Mouse (Mus musculus) G1E (cell line): Measurements from ENCODE around the gene Fam84a. TPM values are rescaled to one million over a fixed set of nuclear protein-coding genes. Genes with fewer than 3 reads are reported as not detected.

Experiments
- ATAC-seq: 2 replicates; pipeline ENCODE4 v1.8.0; 2016; ENCODE audit warnings: mild to moderate bottlenecking; ENCODE audit not compliant: insufficient number of reproducible peaks, poor library complexity, low FRiP score, severe bottlenecking; ENCODE audit errors: extremely low read depth
- DNase-seq: peaks from one replicate; pipeline ENCODE4 v3.0.0; 2012; ENCODE audit warnings: low spot score
- H3K27me3 ChIP-seq: 2 replicates; pipeline ENCODE4 v1.6.1; 2012; ENCODE audit warnings: mild to moderate bottlenecking, low read length, inconsistent platforms; ENCODE audit not compliant: insufficient read depth
- H3K36me3 ChIP-seq: replicated peaks from 2 replicates; pipeline ENCODE3; 2012; ENCODE audit warnings: mild to moderate bottlenecking, inconsistent platforms
- H3K4me1 ChIP-seq: 2 replicates; pipeline ENCODE4 v1.6.1; 2012; ENCODE audit warnings: low read depth, low read length, inconsistent platforms, mixed read lengths; ENCODE audit not compliant: insufficient read depth
- H3K4me3 ChIP-seq: 2 replicates; pipeline ENCODE4 v1.5.1; 2012; ENCODE audit warnings: low read depth, mild to moderate bottlenecking, inconsistent platforms, low read length, moderate library complexity, mixed read lengths
- H3K9me3 ChIP-seq: replicated peaks from 2 replicates; pipeline ENCODE4 v1.6.1; 2012; ENCODE audit warnings: inconsistent platforms
- CTCF ChIP-seq: IDR thresholded peaks from 2 replicates; pipeline ENCODE4 v1.5.1; 2012; ENCODE audit warnings: low read depth, low read length, inconsistent platforms, mixed read lengths
- GATA1 ChIP-seq: IDR thresholded peaks from 2 replicates; pipeline ENCODE4 v1.6.1; 2012; ENCODE audit warnings: borderline replicate concordance, low read length, inconsistent platforms, mixed read lengths
- GATA2 ChIP-seq: IDR thresholded peaks from 2 replicates; pipeline ENCODE4 v1.6.1; 2012; ENCODE audit warnings: low read depth, low read length, inconsistent platforms, borderline replicate concordance
- POLR2AphosphoS5 ChIP-seq: IDR thresholded peaks from 2 replicates; pipeline ENCODE4 v1.6.1; 2012; ENCODE audit warnings: low read depth, low read length, inconsistent platforms; ENCODE audit not compliant: insufficient replicate concordance
- TAL1 ChIP-seq: conservative IDR thresholded peaks from 2 replicates; pipeline ENCODE4 v1.6.1; 2012; ENCODE audit warnings: low read depth, low read length, inconsistent platforms, mixed read lengths
- polyA plus RNA-seq: library from polyadenylated mRNA; stranded (reverse); fragments of >175 nt; gene quantifications from 2 replicates; pipeline ENCODE4 v1.2.3, GENCODE M21; 2012
- total RNA-seq, 2 experiments: library from RNA; stranded (forward) in 1 of 2; stranded (reverse) in 1 of 2; fragments of 200-1000 nt in 1 of 2; fragments of >200 nt in 1 of 2; fragmentation: Nextera tagmentation in 1 of 2; gene quantifications; 2 replicates each; pipeline ENCODE4 v1.2.3; 2014 to 2017

The Fam84a gene
- total RNA-seq (2014; fragmentation: Nextera tagmentation) (not detected in 2 replicates), total RNA-seq (2017) (under 0.01 and 0.05 TPM in 2 replicates), polyA plus RNA-seq (not detected in 2 replicates)

- no peak for DNase-seq
- Histone ChIP-seq H3K4me3 (no peak within 1 kb of the TSS), H3K4me1 (no peaks in the 10 kb centered on the region), H3K36me3 (no peaks in the 10 kb centered on the region), H3K9me3 (peaks cover 29% of the 10 kb centered on the region), H3K27me3 (no peaks in the 10 kb centered on the region)
- ATAC-seq: no peak
- no peak for TF ChIP-seq POLR2AphosphoS5
- TF ChIP-seq GATA1: no peak
- no peak for TF ChIP-seq GATA2
- no peak for TF ChIP-seq CTCF
- no peak for TF ChIP-seq TAL1
Measured at GRCm38 (mm10) chr12:14151921-14152320, at the start of gene Fam84a. Gene Fam84a (minus strand): TSS chr12:14152054.

- DNase-seq (no peak), ATAC-seq (no peak)
- no peak overlapping the region for H3K4me3 ChIP-seq
- no peaks in the 10 kb centered on the region for H3K9me3 ChIP-seq
- H3K4me1 ChIP-seq: no peaks in the 10 kb centered on the region
- H3K27me3 ChIP-seq: no peaks in the 10 kb centered on the region
- TF ChIP-seq CTCF (no peak), POLR2AphosphoS5 (no peak), GATA1 (no peak), TAL1 (no peak), GATA2 (no peak)
- no peaks in the 10 kb centered on the region for H3K36me3 ChIP-seq
Measured at GRCm38 (mm10) chr12:14195479-14195878, 43.6 kb upstream of the Fam84a start.

GRCm38 (mm10) chr12:14186689-14187195 is 34.9 kb upstream of the Fam84a start:
- no peak for TF ChIP-seq TAL1
- TF ChIP-seq GATA2: no peak
- no peak for TF ChIP-seq CTCF
- TF ChIP-seq POLR2AphosphoS5: no peak
- Histone ChIP-seq H3K9me3 (no peaks in the 10 kb centered on the region), H3K36me3 (no peaks in the 10 kb centered on the region), H3K4me1 (no peaks in the 10 kb centered on the region), H3K27me3 (no peaks in the 10 kb centered on the region), H3K4me3 (no peak overlapping the region)
- ATAC-seq (no peak), DNase-seq (no peak)

- H3K4me1 ChIP-seq: no peaks in the 10 kb centered on the region
- no peaks in the 10 kb centered on the region for H3K9me3 ChIP-seq
- no peaks in the 10 kb centered on the region for H3K27me3 ChIP-seq
- H3K36me3 ChIP-seq: no peaks in the 10 kb centered on the region
- ATAC-seq (no peak), DNase-seq (no peak)
- no peak for TF ChIP-seq GATA2
- no peak for TF ChIP-seq POLR2AphosphoS5
- TF ChIP-seq CTCF: no peak
- no peak for TF ChIP-seq TAL1
- no peak for TF ChIP-seq GATA1
- H3K4me3 ChIP-seq: no peak overlapping the region
Measured at GRCm38 (mm10) chr12:14165713-14166112, 13.9 kb upstream of the Fam84a start.

- H3K27me3 ChIP-seq: no peaks in the 10 kb centered on the region
- no peaks in the 10 kb centered on the region for H3K9me3 ChIP-seq
- no peak for ATAC-seq
- TF ChIP-seq GATA1 (no peak), CTCF (no peak), TAL1 (no peak), GATA2 (no peak), POLR2AphosphoS5 (no peak)
- H3K36me3 ChIP-seq: no peaks in the 10 kb centered on the region
- no peaks in the 10 kb centered on the region for H3K4me1 ChIP-seq
- DNase-seq: no peak
- H3K4me3 ChIP-seq: no peak overlapping the region
Measured at GRCm38 (mm10) chr12:14164936-14165335, 13.1 kb upstream of the Fam84a start.

- Histone ChIP-seq H3K4me1 (no peaks in the 10 kb centered on the region), H3K36me3 (no peaks in the 10 kb centered on the region), H3K9me3 (peaks cover 29% of the 10 kb centered on the region), H3K4me3 (no peak overlapping the region), H3K27me3 (no peaks in the 10 kb centered on the region)
- no peak for ATAC-seq
- no peak for DNase-seq
- TF ChIP-seq GATA2: no peak
- no peak for TF ChIP-seq TAL1
- TF ChIP-seq GATA1: no peak
Measured at GRCm38 (mm10) chr12:14152426-14152825, 572 bp upstream of the Fam84a start.
